Mouse (Mus musculus) macrophage (primary cell): ENCODE data around the gene Anks1. TPM values are rescaled to one million over a fixed set of nuclear protein-coding genes. Genes with fewer than 3 reads are reported as not detected.

Source experiments
- H3K27ac ChIP-seq: fragments of 350-480 bp; formaldehyde crosslinking; 2 replicates; pipeline ENCODE4 v1.9.0; 2021
- H3K36me3 ChIP-seq: fragments of 350-480 bp; formaldehyde crosslinking; 2 replicates; pipeline ENCODE4 v1.9.0; 2021; ENCODE audit errors: inconsistent target
- H3K4me3 ChIP-seq: fragments of 350-480 bp; formaldehyde crosslinking; 2 replicates; pipeline ENCODE4 v1.9.0; 2021; ENCODE audit errors: inconsistent target
- H3K79me2 ChIP-seq: fragments of 350-480 bp; formaldehyde crosslinking; 2 replicates; pipeline ENCODE4 v1.9.0; 2021; ENCODE audit errors: inconsistent target
- WGBS: methylation state at CpG from one replicate; pipeline ENCODE4 v1.1.7; 2026; ENCODE audit warnings: inconsistent platforms; ENCODE audit not compliant: missing documents; 5-methylcytosine and 5-hydroxymethylcytosine counted together
- polyA plus RNA-seq: library from polyadenylated mRNA; stranded (reverse); fragments of 250-400 nt; gene quantifications from 3 replicates; pipeline ENCODE4 v1.2.4, GENCODE M21; 2018; ENCODE audit warnings: inconsistent platforms

Anks1 gene
- polyA plus RNA-seq, 1 experiment from 2014 or later, result 12.3 TPM

DNA sequence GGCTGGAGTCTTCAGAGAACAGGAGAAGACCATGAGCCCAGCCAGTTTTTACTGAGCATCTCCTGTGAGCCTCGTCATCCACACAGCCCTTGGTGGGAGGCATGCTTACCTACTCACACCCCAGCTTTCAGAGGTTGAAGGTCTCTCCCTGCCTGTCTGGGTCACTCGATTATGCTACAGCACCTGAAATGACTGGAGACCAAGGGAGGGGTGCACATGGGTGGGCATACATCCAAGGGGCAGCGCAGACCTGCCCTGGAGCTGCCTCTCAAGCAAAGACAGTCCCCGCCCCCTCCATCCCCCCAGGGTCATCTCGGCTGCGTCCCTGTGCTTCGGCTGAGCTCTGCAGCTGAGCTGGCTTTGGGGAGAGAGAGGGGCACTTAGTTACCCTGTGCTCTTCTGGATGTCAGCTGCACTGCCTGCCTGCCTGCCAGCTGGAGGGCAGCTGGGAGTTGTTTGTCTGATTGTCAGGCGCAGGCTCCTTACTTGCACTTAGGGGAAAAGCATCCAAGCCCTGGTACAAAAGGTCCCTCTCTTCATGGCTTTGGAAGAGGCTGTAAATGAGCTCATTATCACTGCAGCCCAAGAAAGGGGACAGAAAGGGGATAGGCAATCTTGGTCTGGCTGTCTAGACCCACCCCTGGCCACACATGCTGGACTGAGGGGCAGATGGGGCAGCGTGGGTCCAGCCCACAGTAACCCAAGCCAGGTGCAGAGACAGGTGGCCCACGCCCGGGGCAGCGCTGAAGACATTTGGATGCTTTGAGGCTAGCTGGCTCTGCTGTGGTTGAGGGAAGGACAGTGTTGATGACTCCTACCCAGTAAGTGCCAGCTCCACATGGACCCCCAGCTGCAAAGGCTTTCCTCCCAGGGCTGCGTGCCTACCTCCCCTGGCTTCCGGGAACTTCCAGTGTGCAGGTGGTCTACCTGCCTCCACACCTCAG, 128.0 kb downstream of the Anks1 start:
- WGBS, result 98% methylated on average over 12 of the region's 14 CpGs
- Histone ChIP-seq H3K36me3 (peaks cover 47% of the 10 kb centered on the region; the same call in 1 of the 2 replicates), H3K27ac (no peak overlapping the region), H3K4me3 (no peak overlapping the region), H3K79me2 (no peaks in the 10 kb centered on the region; the same call in 1 of the 2 replicates)

DNA sequence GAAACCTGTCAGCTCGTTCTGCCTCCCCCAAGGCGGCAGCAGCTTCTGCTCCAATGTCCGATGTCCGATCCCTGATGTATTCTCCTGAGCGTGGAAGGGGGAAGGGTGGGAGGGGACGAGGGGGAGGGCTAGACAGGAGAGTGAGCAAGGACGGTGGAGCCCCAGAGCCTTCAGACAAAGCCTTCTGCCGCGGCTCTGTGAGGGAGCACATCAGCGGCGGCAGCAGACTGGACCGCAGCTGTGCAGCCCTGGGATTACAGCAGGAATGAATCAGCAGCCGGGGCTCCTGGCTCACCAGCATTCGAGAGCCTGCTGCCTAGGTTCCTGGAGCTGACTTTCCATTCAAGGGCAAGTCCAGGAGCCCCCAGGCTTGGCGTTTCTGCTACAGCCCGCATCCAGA, 131.5 kb downstream of the Anks1 start:
- no peaks in the 10 kb centered on the region for H3K79me2 ChIP-seq
- no peak overlapping the region for H3K27ac ChIP-seq
- H3K4me3 ChIP-seq, result no peak overlapping the region
- peaks cover 76% of the 10 kb centered on the region; the same call in 1 of the 2 replicates for H3K36me3 ChIP-seq
- 90% methylated on average over 14 of the region's 16 CpGs for WGBS

DNA sequence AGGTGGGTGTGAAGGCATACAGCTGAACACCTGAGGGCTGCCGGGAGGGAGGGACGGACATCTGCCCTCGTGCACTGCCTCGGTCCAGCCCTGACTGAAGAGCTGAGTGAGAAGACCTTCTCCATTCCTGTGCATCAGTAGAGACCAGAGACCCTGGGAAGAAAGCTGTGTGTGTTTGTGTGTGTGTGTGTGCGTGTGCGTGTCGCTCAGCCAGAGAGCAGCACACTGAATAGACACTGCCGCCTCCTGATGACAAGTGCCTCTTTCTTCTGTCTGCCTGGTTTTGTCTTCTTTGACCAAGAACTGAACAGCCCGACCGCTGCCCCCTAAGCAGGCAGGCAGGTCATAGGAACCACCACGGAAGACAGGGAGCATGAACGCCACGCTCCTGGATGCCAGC, 132.2 kb downstream of the Anks1 start:
- Histone ChIP-seq H3K36me3 (peaks cover 80% of the 10 kb centered on the region; the same call in 1 of the 2 replicates), H3K79me2 (no peaks in the 10 kb centered on the region), H3K27ac (no peak overlapping the region), H3K4me3 (no peak overlapping the region)
- WGBS, result 96% methylated on average over 13 of the region's 13 CpGs

DNA sequence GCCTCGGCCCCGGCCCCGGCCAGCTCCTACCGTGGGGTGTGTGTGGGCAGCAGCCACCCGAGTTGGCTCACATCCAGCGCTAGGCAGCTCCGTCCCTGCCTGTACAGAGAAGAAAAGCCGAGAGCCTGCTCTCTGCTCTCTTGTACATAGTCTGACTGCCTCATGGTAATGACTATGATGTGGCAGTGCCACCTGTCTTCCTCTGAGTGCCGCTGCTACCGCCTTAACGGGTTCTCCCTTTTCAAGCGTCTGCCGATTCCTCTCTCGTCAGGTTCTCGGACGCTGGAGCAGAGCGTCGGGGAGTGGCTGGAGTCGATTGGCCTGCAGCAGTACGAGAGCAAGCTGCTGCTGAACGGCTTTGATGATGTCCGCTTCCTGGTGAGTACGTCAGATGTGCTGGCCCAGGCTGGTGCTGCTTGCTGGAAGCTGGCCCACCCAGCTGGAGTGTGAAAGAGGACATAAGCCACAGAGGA, 133.2 kb downstream of the Anks1 start:
- Histone ChIP-seq H3K4me3 (no peak overlapping the region), H3K36me3 (peaks cover 88% of the 10 kb centered on the region; the same call in 1 of the 2 replicates), H3K27ac (no peak overlapping the region), H3K79me2 (no peaks in the 10 kb centered on the region)
- WGBS, result 96% methylated on average over 23 of the region's 23 CpGs

DNA sequence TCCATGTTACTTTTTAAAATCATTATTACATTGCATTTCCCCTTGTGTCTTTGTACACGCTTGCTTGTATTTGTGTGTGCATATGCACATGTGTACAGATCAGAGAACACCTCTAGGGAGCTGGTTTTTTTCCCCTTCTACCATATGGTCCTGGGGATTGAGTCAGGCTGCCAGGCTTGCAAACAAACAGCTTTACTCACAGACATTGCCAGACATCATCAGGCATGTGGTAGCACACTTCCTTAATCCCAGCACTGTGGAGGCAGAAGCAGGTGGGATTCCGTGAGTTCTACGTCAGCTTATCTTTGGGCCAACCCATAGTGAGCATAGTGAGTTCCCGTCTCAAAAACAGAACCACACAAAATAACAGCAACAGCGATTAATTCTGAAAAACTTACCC, 137.9 kb downstream of the Anks1 start:
- no peaks in the 10 kb centered on the region for H3K79me2 ChIP-seq
- H3K27ac ChIP-seq, result no peak overlapping the region
- no peak overlapping the region for H3K4me3 ChIP-seq
- H3K36me3 ChIP-seq, result peaks cover 93% of the 10 kb centered on the region
- WGBS, result 94% methylated on average over 5 of the region's 5 CpGs

DNA sequence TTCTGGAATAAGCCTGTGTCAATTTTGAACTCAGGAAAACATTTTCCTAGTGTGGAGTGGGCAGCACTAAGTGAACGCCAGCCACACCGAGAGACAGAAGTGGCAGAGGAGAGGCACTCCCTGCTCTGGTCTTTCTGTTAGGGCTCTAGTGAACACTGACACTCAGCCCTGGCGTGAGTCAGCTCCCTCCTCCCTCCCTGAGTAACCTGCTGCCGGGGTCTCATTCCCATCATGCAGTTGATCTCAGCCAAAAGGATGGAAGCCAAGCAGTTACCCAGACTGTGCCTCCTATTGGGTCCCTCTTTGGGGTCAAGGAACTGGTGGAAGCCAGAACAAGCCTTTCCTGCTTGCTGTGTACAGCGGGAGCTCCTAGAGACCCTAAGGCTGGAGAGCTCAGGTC, 138.4 kb downstream of the Anks1 start:
- Histone ChIP-seq H3K4me3 (no peak overlapping the region), H3K27ac (no peak overlapping the region), H3K36me3 (peaks cover 92% of the 10 kb centered on the region), H3K79me2 (no peaks in the 10 kb centered on the region)
- WGBS, result 93% methylated on average over 5 of the region's 5 CpGs

DNA sequence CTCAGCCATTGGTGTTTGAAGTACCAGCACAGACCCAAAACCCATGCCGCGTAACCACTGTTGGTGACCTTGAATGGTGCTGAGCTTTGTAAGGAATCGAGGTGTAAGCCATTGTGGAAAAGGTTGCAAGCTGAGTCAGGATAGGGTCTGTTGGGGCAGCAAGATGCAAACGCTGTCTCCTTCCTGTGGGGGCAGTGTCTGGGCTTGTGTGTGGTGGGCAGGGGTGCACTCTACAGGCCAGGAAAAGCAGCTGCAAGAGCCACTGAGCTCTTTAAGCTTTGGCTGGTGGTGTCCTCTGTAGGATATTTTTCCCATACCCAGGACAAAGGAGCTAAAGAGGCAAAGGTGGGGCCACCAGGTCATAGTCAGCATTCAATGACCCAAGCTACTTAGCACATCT, 139.3 kb downstream of the Anks1 start:
- Histone ChIP-seq H3K79me2 (no peaks in the 10 kb centered on the region), H3K27ac (no peak overlapping the region), H3K36me3 (peaks cover 90% of the 10 kb centered on the region), H3K4me3 (no peak overlapping the region)
- 61% methylated on average over 4 of the region's 4 CpGs for WGBS

DNA sequence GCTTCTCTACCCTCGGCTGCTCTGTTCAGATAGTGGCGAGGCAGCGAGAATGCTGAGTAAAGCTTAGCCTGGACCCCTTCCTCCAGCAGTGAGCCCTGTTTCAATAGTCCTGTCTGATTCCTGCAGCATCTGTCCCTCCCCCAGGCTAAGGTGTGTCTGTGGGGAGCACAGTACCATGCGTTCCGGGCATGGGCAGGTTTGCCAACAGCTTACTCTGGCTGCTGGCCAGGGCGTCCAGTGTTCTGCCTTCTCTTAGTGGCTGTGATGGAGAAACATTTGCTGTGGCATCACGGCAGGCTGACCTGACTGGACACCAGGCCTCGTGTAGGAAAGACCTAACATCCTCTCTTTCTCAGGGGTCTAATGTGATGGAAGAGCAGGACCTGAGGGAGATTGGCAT, 141.1 kb downstream of the Anks1 start:
- Histone ChIP-seq H3K36me3 (peaks cover 89% of the 10 kb centered on the region), H3K79me2 (no peaks in the 10 kb centered on the region), H3K27ac (no peak overlapping the region), H3K4me3 (no peak overlapping the region)
- 94% methylated on average over 8 of the region's 8 CpGs for WGBS

DNA sequence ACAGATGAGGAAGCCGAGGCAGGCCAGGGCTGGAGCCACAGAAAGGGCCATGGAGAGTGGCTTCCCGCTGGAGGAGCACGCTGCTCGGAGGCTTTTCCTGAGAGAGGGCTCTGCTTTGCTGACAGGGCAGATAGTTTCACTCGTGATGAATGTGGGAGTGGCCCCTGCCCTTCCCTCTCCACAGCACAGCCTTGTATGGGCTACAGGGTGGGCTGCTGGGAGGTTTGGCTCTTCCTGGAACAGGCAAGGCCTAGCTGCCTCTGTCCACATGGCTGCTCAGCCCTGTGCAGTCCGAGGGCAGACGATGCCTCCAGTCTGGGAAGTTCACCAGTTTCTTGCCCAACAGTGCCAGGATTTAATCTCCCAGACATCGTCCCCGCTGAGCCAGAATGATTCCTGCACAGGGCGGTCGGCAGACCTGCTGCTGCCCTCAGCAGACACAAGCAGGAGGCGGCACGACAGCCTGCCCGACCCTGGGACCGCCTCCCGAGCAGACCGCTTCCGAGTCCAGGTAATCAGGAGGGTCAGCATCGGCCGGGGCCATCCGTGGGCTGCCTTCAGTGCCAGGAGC, 143.3 kb downstream of the Anks1 start:
- peaks cover 89% of the 10 kb centered on the region for H3K36me3 ChIP-seq
- H3K79me2 ChIP-seq, result no peaks in the 10 kb centered on the region
- H3K27ac ChIP-seq, result no peak overlapping the region
- no peak overlapping the region for H3K4me3 ChIP-seq
- 92% methylated on average over 21 of the region's 21 CpGs for WGBS

DNA sequence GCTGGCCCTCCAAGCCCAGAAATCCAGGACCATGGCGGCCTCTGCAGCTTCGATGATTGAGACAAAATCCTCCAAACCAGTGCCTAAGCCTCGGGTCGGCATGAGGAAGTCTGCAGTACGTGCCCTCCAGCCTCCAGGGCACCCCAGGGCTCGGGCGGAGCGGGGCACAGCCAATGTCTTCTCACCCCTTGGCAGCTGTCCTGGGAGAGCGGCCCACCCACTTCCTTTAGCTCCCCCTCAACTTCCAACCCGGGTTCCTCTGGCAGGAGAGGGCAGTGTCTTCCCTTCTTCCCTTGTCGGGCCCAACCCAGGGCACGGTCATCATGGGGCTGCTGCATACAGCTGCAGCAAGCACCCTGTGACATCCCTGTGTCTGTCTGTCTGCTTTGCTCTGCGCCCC, 149.2 kb downstream of the Anks1 start:
- peaks cover 95% of the 10 kb centered on the region for H3K36me3 ChIP-seq
- no peaks in the 10 kb centered on the region for H3K79me2 ChIP-seq
- no peak overlapping the region for H3K27ac ChIP-seq
- no peak overlapping the region for H3K4me3 ChIP-seq
- WGBS, result 86% methylated on average over 12 of the region's 13 CpGs

DNA sequence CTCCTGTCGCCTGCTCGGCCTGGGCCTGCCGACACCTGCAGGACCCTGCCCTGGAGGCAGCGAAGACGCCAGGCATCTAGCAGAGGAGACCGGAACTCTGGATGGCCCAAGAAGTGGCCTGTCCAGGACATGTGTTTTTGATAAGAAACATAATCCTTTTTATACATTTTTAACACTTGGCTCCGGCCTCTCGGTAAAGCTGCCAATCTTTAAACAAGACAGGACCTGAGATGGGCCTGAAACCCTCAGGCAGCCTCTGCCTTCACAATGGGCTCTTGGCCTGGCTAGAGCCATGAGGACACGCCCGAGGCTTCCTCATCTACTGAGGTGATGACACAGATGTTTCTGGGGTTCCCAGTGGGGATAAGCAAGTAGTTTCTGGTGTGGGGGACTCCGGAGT, 151.6 kb downstream of the Anks1 start:
- Histone ChIP-seq H3K79me2 (no peaks in the 10 kb centered on the region), H3K4me3 (no peak overlapping the region), H3K36me3 (peaks cover 73% of the 10 kb centered on the region), H3K27ac (no peak overlapping the region)
- WGBS, result 96% methylated on average over 11 of the region's 11 CpGs

DNA sequence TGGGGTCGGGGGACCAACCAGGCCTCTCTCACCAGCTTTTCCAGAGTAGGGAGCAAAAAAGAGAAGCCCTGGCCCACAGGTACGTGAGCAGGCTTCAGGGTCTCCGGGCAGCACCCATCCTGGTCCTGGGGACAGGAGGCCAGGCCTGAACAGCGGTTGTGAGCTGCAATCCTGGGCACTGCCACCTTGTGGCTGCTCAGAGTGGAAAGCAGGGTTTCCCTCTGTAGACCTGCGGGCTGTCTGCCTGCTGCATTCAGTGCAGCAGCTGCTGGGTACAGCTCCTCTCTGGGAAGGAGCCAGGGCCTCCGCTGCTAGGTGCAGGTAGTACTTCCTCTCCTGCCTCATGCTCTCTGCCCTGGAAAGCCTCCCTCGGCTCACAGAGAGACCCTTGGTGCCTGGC, 152.4 kb downstream of the Anks1 start:
- WGBS, result 88% methylated on average over 7 of the region's 7 CpGs
- H3K36me3 ChIP-seq, result peaks cover 65% of the 10 kb centered on the region
- no peaks in the 10 kb centered on the region for H3K79me2 ChIP-seq
- no peak overlapping the region for H3K27ac ChIP-seq
- no peak overlapping the region for H3K4me3 ChIP-seq

DNA sequence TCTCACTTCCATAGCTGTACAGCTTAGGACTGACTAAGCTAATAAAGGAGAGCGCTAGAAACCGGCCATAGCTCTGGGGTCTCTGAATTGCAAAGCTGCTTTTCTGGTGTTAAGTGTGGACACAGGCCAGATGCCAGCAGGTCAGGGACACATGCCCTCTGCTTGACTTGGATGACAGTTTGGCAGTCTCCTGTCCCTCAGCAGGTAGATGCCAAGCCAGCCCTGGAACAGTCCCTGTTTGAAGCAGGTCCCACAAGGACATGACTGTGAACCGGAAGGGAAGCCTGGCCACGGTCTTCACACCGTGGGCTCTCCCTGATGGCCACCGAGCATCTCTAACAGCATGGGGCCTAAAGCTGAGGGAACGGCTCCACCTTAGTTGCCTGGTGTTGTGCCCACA, 153.6 kb downstream of the Anks1 start:
- Histone ChIP-seq H3K79me2 (no peaks in the 10 kb centered on the region), H3K4me3 (no peak overlapping the region), H3K36me3 (peaks cover 53% of the 10 kb centered on the region), H3K27ac (no peak overlapping the region)
- 92% methylated on average over 7 of the region's 7 CpGs for WGBS

DNA sequence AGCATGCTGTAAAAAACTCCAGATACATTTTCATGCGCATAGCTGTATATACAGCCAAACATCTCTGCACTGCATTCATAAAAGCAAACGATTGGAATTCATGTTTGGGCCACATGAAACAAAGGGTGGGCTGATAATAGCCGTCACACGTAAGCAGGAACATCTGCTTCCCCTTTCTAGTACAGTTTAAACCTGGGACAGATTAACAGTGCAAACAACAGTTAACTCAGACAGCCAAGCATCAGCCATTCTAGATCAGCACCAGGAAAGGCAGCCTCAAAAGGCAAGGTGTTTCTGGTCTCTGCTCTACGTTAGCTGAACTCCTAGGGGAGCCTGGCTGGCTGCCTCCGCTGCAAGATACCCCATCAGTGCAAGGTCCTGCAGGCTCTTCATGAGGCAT, 154.1 kb downstream of the Anks1 start:
- Histone ChIP-seq H3K36me3 (peaks cover 48% of the 10 kb centered on the region), H3K27ac (no peak overlapping the region), H3K4me3 (no peak overlapping the region), H3K79me2 (no peaks in the 10 kb centered on the region)
- 84% methylated on average over 6 of the region's 6 CpGs for WGBS

DNA sequence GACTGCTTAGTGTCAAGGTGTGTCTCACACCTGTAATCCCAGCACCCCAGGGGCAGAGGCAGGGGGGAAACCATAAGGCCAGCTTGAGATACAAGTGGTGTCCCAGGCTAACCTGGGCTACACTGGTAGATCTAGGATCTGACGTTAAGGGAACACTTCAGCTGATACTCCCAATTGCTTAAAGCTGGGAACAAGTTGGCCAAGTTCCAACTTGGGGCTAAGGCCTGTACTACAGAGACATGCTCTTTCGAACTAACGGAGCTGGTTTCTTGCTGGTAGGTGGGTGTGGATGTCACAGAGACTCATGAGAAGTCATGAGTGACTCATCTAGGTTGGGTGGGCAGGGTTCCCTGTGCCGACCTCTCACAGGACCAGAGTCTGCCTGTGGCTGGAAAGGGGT, 158.2 kb downstream of the Anks1 start:
- no peak overlapping the region for H3K27ac ChIP-seq
- H3K79me2 ChIP-seq, result no peaks in the 10 kb centered on the region
- 81% methylated on average over 4 of the region's 4 CpGs for whole genome bisulfite sequencing
- H3K4me3 ChIP-seq, result no peak overlapping the region
- H3K36me3 ChIP-seq, result 0 out of 2 replicates have a peak, but pooled peaks cover 8% of the 10 kb centered on the region
